Mouse (Mus musculus) gonadal fat pad, adult 2 months (tissue): ENCODE data around the gene Padi2. TPM values are rescaled to one million over a fixed set of nuclear protein-coding genes. Genes with fewer than 3 reads are reported as not detected.

ENCODE experiments used
- DNase-seq: peaks from one replicate; pipeline ENCODE4 v3.0.0-alpha.2; 2012; ENCODE audit warnings: low read depth
- polyA plus RNA-seq: library from polyadenylated mRNA; depleted of rRNA; stranded (reverse); fragments of >200 nt; gene quantifications from 2 replicates; pipeline ENCODE4 v1.2.3, GENCODE M21; 2012; rRNA removed

The Padi2 gene
- polyA plus RNA-seq, 1 experiment: 25.1 TPM

DNA sequence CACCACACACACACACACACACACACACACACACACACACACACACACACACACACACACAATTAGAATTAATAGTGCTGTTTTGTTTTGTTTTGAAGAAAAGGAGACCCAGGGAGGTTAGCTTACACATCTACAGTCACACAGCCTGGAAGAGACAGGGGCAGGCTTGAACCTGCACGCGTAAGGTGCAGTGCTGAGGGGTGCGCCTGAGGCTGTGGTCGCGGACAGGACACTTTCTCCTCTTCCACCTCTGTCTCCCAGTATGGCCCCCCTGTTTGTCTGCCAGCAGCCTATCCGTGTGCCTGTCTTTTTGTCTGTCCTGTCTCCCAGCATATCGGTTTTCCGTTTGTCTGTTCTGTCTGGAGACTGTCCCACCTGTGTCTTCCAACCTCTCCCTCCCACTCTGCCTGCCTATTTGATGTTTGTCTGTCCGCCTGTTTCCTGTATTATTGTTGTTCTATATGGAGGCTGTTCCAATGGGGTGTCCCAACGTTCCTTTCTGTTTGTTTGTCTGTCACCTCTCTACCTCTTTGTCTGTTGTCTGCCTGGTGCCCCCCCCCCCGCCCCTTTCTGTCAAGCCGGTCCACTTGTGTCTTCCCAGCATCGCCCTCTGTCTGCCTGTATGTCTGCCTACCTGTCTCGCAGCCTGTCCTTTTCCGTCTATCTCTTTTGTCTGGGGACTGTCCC is 80.0 kb downstream of the Padi2 start:
- no peak for DNase-seq

DNA sequence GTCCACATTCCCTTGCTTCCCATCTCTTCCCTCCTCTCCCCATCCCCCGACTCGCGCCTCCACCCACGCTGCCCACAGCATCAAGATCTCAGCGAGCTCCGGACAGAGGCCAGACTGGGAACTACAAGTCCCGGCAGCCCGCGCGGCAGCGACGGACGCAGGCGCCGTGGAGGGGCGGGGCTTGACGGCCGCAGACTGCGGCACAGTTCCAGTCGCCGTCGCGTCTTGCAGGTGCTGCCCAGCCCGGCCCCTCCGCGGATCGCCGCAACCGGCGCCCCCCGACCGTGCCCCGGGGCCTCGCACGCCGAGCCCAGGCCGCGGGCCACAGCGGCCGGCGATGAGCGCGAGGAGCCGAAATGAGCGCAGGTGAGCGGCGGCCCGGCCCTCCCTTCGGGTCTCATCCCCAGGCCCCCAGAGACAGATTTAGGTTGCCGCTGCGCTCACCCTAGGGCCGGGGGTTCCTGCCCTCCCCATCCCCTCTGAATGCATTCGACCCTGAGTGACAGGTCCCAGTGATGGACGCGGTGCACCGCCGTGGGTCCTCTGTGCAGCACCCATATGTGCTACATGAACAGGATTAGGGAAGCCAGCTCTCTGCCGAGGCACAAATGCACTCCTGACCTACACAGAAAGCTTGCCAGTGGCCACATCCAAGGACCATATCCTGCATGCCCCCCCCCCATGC is 80.7 kb downstream of the Padi2 start, which contains the start of gene Atp13a2:
Gene Atp13a2 (plus strand): TSS at position 163 of the 685 bp plus-strand sequence.
- DNase-seq: no peak

DNA sequence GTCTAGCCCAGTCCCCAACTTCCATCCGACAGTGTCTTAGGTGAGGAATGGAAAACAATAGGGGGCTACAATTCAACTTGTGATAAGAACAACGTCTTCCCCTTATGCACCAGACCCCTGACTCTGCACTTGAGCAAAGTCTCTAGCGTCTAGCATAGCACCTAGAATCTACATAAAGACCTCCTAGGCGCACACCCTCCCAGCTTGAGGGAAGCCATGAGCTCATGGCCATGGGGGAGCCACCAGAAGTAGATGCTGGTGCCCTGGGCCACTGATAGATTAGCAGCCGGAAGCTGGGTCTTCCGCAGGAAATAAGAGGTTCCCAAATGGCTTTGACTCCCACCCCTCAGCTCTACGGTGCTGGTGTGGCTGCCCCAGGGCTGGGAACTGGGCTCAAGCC is 81.3 kb downstream of the Padi2 start:
- DNase-seq: no peak

DNA sequence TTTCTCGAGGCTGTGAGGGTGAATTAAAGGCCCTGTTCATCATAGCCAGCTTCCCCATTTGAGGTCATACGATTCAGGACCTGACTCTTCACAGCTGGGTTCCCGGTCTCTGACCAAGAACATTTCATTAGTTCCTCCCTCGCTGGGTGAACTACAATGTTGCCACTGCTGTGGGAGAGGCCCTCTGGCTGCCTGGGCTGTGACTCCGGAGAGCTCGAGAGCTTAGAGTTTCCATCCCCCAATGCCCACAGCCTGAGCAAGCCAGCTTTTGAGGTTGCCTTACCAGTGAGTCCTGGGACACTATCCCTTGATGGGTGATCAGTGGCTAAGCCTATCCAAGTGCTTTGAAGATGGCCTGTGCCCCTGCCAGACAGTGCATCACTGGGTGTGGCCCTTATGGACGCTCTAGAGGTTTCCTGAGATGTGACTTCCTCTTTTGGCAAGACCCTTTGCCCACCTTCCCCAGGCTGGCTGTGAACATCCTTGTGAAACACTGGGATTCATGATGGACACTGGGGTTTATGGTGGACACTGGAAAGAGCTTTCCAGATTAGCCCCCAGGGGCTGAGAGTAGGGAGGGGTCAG is 82.7 kb downstream of the Padi2 start:
- DNase-seq: no peak

DNA sequence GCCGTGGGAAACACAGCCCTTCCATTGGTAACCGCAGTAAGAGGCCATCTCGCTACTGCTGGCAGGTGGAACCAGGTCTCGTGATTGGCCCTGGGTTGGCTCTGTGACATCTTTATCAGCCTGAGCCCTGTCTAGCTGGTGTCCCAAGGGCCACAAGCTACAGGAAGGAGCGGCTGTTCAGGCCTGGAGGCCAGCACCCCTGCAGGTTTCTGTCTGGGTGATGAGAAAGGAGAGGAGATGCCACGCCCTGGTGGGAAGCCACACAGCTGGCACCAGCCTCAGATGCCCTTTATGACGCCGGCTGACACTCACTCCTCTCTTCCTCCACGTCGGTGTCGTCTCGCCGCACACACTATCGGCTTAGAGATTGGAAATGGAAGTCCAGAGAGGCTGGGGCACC is 83.3 kb downstream of the Padi2 start:
- no peak for DNase-seq

DNA sequence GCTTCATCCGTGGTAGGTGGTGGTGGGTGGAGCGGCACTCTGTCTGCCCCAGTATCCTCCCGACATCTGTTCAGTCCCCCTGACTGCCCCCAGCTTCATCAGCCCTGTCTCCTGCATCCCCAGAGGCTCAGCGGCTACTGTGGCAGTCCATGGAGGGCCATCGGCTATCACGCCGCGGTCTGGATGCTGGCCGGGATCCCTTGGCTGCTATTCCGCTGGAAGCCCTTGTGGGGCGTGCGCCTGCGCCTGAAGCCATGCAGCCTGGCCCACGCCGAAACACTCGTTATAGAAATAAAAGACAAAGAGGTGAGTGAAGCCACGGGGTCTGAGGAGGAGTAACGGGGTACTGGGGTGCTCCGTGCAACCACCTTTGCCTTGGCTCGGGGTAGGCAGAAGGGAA is 86.1 kb downstream of the Padi2 start:
- DNase-seq: no peak

DNA sequence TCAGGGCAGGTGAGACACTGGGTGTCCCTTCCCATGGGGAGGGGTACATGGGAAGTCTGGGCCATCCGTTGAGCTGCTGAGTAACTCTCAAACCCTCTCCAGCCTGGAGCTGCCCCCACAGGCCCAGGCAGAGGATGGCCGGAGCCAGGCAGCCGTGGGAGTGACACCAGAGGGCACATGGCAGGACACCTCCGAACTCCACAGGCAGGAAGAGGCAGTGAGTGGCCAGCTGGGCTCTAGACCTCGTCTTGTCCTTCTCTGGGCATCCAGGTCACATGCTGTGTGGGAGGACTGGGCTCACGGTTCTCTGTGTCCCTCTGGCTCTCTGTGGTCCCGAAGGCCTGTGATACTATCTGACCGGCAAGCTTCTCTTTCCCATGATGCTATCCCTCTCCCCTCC is 87.7 kb downstream of the Padi2 start:
- no peak for DNase-seq

DNA sequence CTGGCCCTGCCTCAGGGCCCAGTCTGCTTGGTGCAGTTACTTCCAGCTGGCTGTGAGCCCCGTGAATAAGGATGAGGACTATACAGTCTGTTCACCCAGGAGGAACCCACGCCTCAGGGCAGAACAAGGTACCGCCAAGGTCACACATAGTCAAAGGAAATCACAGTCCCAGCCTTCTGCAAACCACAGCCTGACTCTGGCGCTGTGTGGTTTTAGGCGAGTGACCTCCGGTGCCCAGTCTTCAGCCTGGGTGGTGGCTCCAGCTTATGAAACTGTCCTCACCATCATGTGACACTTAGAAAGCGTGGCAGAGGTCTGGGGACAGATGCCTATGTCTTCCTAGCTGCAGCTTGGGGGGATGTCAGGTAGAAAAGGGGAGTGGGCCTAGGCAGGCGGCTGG is 89.7 kb downstream of the Padi2 start:
- DNase-seq: no peak

DNA sequence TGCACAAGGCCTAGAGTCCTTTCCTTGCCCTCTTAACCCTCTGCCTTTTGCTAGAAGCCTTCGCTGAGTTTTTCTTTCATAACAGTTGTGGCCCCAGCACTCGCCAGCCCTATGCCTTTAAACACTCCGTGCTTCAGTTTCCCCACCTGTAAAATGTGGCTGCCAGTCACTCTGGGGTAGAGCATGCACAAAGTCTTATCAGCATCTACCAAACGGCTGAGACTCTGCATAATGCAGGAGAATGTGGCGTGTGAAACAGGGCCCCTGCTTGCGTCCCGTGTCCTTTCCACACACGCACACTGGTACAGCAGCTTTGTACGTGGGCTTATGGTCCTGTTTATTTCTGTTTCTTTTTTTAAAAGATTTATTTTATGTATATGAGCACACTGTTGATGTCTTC is 90.7 kb downstream of the Padi2 start:
- DNase-seq: no peak

Other genes with a start within 250 kb of the Padi2 start
- 29.1 and 36.6 TPM in 2 replicates for gene Arhgef10l, start 240.3 kb upstream of the Padi2 start, polyA plus RNA-seq
- gene Rcc2, start 205.8 kb upstream of the Padi2 start, polyA plus RNA-seq: 37.0 and 50.0 TPM in 2 replicates
- gene Padi6, start 163.7 kb upstream of the Padi2 start, polyA plus RNA-seq: 0.05 and 0.23 TPM in 2 replicates
- 2.6 and 2.7 TPM in 2 replicates for gene Padi4, start 132.1 kb upstream of the Padi2 start, polyA plus RNA-seq
- gene Padi3, start 95.7 kb upstream of the Padi2 start, polyA plus RNA-seq: 0.03 and 1.0 TPM in 2 replicates
- gene Padi1, start 60.6 kb upstream of the Padi2 start, polyA plus RNA-seq: 0.12 and 1.4 TPM in 2 replicates
- 143 and 165 TPM in 2 replicates for gene Sdhb, start 54.9 kb downstream of the Padi2 start, polyA plus RNA-seq
- 70.8 and 80.3 TPM in 2 replicates for gene Atp13a2, start 80.5 kb downstream of the Padi2 start, polyA plus RNA-seq
- gene Mfap2, start 104.1 kb downstream of the Padi2 start, polyA plus RNA-seq: 36.9 and 47.1 TPM in 2 replicates
- gene Crocc, start 154.2 kb downstream of the Padi2 start, polyA plus RNA-seq: 17.6 and 18.9 TPM in 2 replicates
- gene Necap2, start 172.0 kb downstream of the Padi2 start, polyA plus RNA-seq: 54.7 and 68.5 TPM in 2 replicates
- gene Spata21, start 182.0 kb downstream of the Padi2 start, polyA plus RNA-seq: 1.5 and 2.7 TPM in 2 replicates
- gene Szrd1, start 233.4 kb downstream of the Padi2 start, polyA plus RNA-seq: 26.2 and 28.3 TPM in 2 replicates
- gene Fbxo42, start 241.6 kb downstream of the Padi2 start, polyA plus RNA-seq: 12.5 and 14.5 TPM in 2 replicates